Mouse (Mus musculus): ENCODE data around the gene Tom1l2.

DNA sequence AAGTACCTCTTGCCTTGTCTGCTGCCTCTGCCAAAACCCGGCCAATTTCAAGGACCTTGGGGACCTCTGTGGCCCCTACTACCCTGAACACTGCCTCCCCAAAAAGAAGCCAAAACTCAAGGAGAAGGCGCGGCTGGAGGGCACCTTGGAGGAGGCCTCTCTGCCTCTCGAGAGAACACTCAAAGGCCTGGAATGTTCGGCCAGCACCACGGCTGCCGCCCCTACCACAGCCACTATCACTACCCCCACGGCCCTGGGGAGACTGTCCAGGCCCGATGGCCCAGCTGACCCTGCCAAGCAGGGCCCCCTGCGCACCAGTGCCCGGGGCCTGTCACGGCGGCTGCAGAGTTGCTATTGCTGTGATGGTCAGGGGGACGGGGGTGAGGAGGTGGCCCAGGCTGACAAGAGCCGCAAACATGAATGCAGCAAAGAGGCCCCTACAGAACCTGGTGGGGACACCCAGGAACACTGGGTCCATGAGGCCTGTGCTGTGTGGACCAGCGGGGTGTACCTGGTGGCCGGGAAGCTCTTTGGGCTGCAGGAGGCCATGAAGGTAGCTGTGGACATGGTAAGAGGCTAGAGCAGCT, 162.6 kb downstream of the Tom1l2 start:
- TF ChIP-seq CTCF (conservative IDR thresholded peaks at IDR 0.05; ENCODE audit: insufficient read depth, insufficient read length, low read depth, low read length): no peak
- TF ChIP-seq POLR2A (IDR thresholded peaks at IDR 0.05; ENCODE audit: low read depth, low read length): no peak
